Mouse (Mus musculus): ENCODE results near the gene Il1r1. TPM values are rescaled to one million over a fixed set of nuclear protein-coding genes. Genes with fewer than 3 reads are reported as not detected.

The Il1r1 gene
- polyA plus RNA-seq, 1 experiment from 2014 or later: 7.0 TPM

- Histone ChIP-seq H3K27ac (no peak overlapping the region), H3K4me1 (replicated peaks) (peaks cover 22% of the 10 kb centered on the region), H3K9me3 (replicated peaks) (no peaks in the 10 kb centered on the region), H3K27me3 (no peaks in the 10 kb centered on the region), H3K4me3 (no peak overlapping the region), H3K36me3 (no peaks in the 10 kb centered on the region), H3K9ac (no peak overlapping the region), H3K4me2 (no peak overlapping the region)
- 78% methylated on average over 3 of the region's 3 CpGs for WGBS
- no peak for ATAC-seq (replicated peaks; ENCODE audit: insufficient number of reproducible peaks, insufficient read depth, low FRiP score, low read depth)
These were observed 47.3 kb downstream of the Il1r1 start for GRCm38 (mm10) chr1:40272204-40272603.

GRCm38 (mm10) chr1:40273491-40273890 lies 48.6 kb downstream of the Il1r1 start:
- Histone ChIP-seq H3K27me3 (no peaks in the 10 kb centered on the region), H3K4me2 (no peak overlapping the region), H3K4me3 (no peak overlapping the region), H3K36me3 (no peaks in the 10 kb centered on the region), H3K9ac (no peak overlapping the region), H3K9me3 (replicated peaks) (no peaks in the 10 kb centered on the region), H3K4me1 (replicated peaks) (0 out of 2 replicates have a peak, but pooled peaks cover 15% of the 10 kb centered on the region), H3K27ac (no peak overlapping the region)
- no peak for ATAC-seq (replicated peaks; ENCODE audit: insufficient number of reproducible peaks, insufficient read depth, low FRiP score, low read depth)
- 89% methylated on average over 1 of the region's 1 CpGs for WGBS

- H3K4me2 ChIP-seq: no peak overlapping the region
- ATAC-seq (replicated peaks; ENCODE audit: insufficient number of reproducible peaks, insufficient read depth, low FRiP score, low read depth): no peak
- WGBS: 57% methylated on average over 10 of the region's 10 CpGs
- no peak overlapping the region for H3K4me3 ChIP-seq
- no peak overlapping the region for H3K27ac ChIP-seq
- H3K4me1 ChIP-seq (replicated peaks): 0 out of 2 replicates have a peak, but pooled peaks cover 11% of the 10 kb centered on the region
- no peaks in the 10 kb centered on the region for H3K36me3 ChIP-seq
- H3K9me3 ChIP-seq (replicated peaks): no peaks in the 10 kb centered on the region
- H3K9ac ChIP-seq: no peak overlapping the region
- no peaks in the 10 kb centered on the region for H3K27me3 ChIP-seq
These were observed 50.6 kb downstream of the Il1r1 start for GRCm38 (mm10) chr1:40275285-40276013.

- WGBS: 79% methylated on average over 4 of the region's 4 CpGs
- Histone ChIP-seq H3K9me3 (replicated peaks) (no peaks in the 10 kb centered on the region), H3K4me2 (no peak overlapping the region), H3K4me3 (no peak overlapping the region), H3K36me3 (no peaks in the 10 kb centered on the region), H3K4me1 (replicated peaks) (0 out of 2 replicates have a peak, but pooled peaks cover 11% of the 10 kb centered on the region), H3K27ac (no peak overlapping the region), H3K9ac (no peak overlapping the region), H3K27me3 (no peaks in the 10 kb centered on the region)
- ATAC-seq (replicated peaks; ENCODE audit: insufficient number of reproducible peaks, insufficient read depth, low FRiP score, low read depth): no peak
These were observed 53.1 kb downstream of the Il1r1 start for GRCm38 (mm10) chr1:40277944-40278343.

- 67% methylated on average over 2 of the region's 2 CpGs for WGBS
- Histone ChIP-seq H3K4me1 (replicated peaks) (0 out of 2 replicates have a peak, but pooled peaks cover 7% of the 10 kb centered on the region), H3K27ac (no peak overlapping the region)
These were observed 53.8 kb downstream of the Il1r1 start for GRCm38 (mm10) chr1:40278720-40279119.

GRCm38 (mm10) chr1:40279182-40279743 lies 54.4 kb downstream of the Il1r1 start:
- no peak overlapping the region for H3K9ac ChIP-seq
- H3K4me1 ChIP-seq (replicated peaks): peaks cover 4% of the 10 kb centered on the region; the same call in 1 of the 2 replicates
- H3K9me3 ChIP-seq (replicated peaks): no peaks in the 10 kb centered on the region
- H3K36me3 ChIP-seq: no peaks in the 10 kb centered on the region
- 84% methylated on average over 11 of the region's 11 CpGs for WGBS
- H3K27ac ChIP-seq: no peak overlapping the region
- no peaks in the 10 kb centered on the region for H3K27me3 ChIP-seq
- H3K4me2 ChIP-seq: no peak overlapping the region
- no peak overlapping the region for H3K4me3 ChIP-seq
- no peak for ATAC-seq (replicated peaks; ENCODE audit: insufficient number of reproducible peaks, insufficient read depth, low FRiP score, low read depth)

More at GRCm38 (mm10) chr1:40278720-40279119, 53.8 kb downstream of the Il1r1 start:
- no peak overlapping the region for H3K4me2 ChIP-seq
- H3K36me3 ChIP-seq: no peaks in the 10 kb centered on the region
- no peak for ATAC-seq (replicated peaks; ENCODE audit: insufficient number of reproducible peaks, insufficient read depth, low FRiP score, low read depth)
- H3K9me3 ChIP-seq (replicated peaks): no peaks in the 10 kb centered on the region
- no peaks in the 10 kb centered on the region for H3K27me3 ChIP-seq
- H3K4me3 ChIP-seq: no peak overlapping the region
- H3K9ac ChIP-seq: no peak overlapping the region

- H3K4me2 ChIP-seq: no peak overlapping the region
- H3K4me3 ChIP-seq: no peak overlapping the region
- no peaks in the 10 kb centered on the region for H3K27me3 ChIP-seq
- no peak overlapping the region for H3K27ac ChIP-seq
- no peaks in the 10 kb centered on the region for H3K36me3 ChIP-seq
- H3K9me3 ChIP-seq (replicated peaks): no peaks in the 10 kb centered on the region
- peaks cover 3% of the 10 kb centered on the region; the same call in 1 of the 2 replicates for H3K4me1 ChIP-seq (replicated peaks)
- ATAC-seq (replicated peaks; ENCODE audit: insufficient number of reproducible peaks, insufficient read depth, low FRiP score, low read depth): no peak
- 75% methylated on average over 4 of the region's 4 CpGs for WGBS
- no peak overlapping the region for H3K9ac ChIP-seq
These were observed 57.1 kb downstream of the Il1r1 start for GRCm38 (mm10) chr1:40281950-40282349.

- Histone ChIP-seq H3K9me3 (replicated peaks) (no peaks in the 10 kb centered on the region), H3K27me3 (no peaks in the 10 kb centered on the region), H3K4me3 (no peak overlapping the region), H3K27ac (no peak overlapping the region), H3K9ac (no peak overlapping the region), H3K4me2 (no peak overlapping the region), H3K4me1 (replicated peaks) (peaks cover 3% of the 10 kb centered on the region; the same call in 1 of the 2 replicates), H3K36me3 (no peaks in the 10 kb centered on the region)
- ATAC-seq (replicated peaks; ENCODE audit: insufficient number of reproducible peaks, insufficient read depth, low FRiP score, low read depth): no peak
- 58% methylated on average over 3 of the region's 3 CpGs for WGBS
These were observed 57.5 kb downstream of the Il1r1 start for GRCm38 (mm10) chr1:40282394-40282793.

- Histone ChIP-seq H3K4me2 (no peak overlapping the region), H3K4me3 (no peak overlapping the region), H3K4me1 (replicated peaks) (peaks cover 3% of the 10 kb centered on the region; the same call in 1 of the 2 replicates), H3K9me3 (replicated peaks) (no peaks in the 10 kb centered on the region), H3K36me3 (no peaks in the 10 kb centered on the region), H3K27me3 (no peaks in the 10 kb centered on the region), H3K9ac (no peak overlapping the region), H3K27ac (no peak overlapping the region)
- WGBS: 49% methylated on average over 5 of the region's 5 CpGs
- no peak for ATAC-seq (replicated peaks; ENCODE audit: insufficient number of reproducible peaks, insufficient read depth, low FRiP score, low read depth)
These were observed 59.1 kb downstream of the Il1r1 start for GRCm38 (mm10) chr1:40283995-40284394.

- Histone ChIP-seq H3K27ac (no peak overlapping the region), H3K27me3 (no peaks in the 10 kb centered on the region), H3K9me3 (replicated peaks) (no peaks in the 10 kb centered on the region), H3K9ac (no peak overlapping the region), H3K4me3 (no peak overlapping the region), H3K36me3 (no peaks in the 10 kb centered on the region), H3K4me2 (no peak overlapping the region), H3K4me1 (replicated peaks) (no peaks in the 10 kb centered on the region)
- WGBS: 78% methylated on average over 12 of the region's 12 CpGs
- no peak for ATAC-seq (replicated peaks; ENCODE audit: insufficient number of reproducible peaks, insufficient read depth, low FRiP score, low read depth)
These were observed 65.8 kb downstream of the Il1r1 start for GRCm38 (mm10) chr1:40290489-40291255.

GRCm38 (mm10) chr1:40292231-40292630 lies 67.4 kb downstream of the Il1r1 start:
- 86% methylated on average over 2 of the region's 2 CpGs for WGBS

More at GRCm38 (mm10) chr1:40292231-40292630, 67.4 kb downstream of the Il1r1 start:
- no peak overlapping the region for H3K9ac ChIP-seq
- no peaks in the 10 kb centered on the region for H3K4me1 ChIP-seq (replicated peaks)
- H3K9me3 ChIP-seq (replicated peaks): no peaks in the 10 kb centered on the region
- no peak for ATAC-seq (replicated peaks; ENCODE audit: insufficient number of reproducible peaks, insufficient read depth, low FRiP score, low read depth)
- no peak overlapping the region for H3K4me3 ChIP-seq
- H3K27ac ChIP-seq: no peak overlapping the region
- no peak overlapping the region for H3K4me2 ChIP-seq
- no peaks in the 10 kb centered on the region for H3K36me3 ChIP-seq
- H3K27me3 ChIP-seq: no peaks in the 10 kb centered on the region
